Mouse (Mus musculus): ENCODE data around the gene Nkain4. TPM values are rescaled to one million over a fixed set of nuclear protein-coding genes. Genes with fewer than 3 reads are reported as not detected.

The Nkain4 gene
- total RNA-seq, 2 experiments from 2014 or later = 15.3 to 15.7 TPM

- DNase-seq = no peak
- intact Hi-C loops (cut with DNase I) = loop anchor here (5.0 kb wide), 1 partner anchor 110 kb away; no protein-coding TSS in a partner anchor
Measured at GRCm38 (mm10) chr2:180896819-180897625, 57.5 kb downstream of the Nkain4 start.

GRCm38 (mm10) chr2:180895837-180896525, 58.5 kb downstream of the Nkain4 start:
- intact Hi-C loops (cut with DNase I) = loop anchor here (5.0 kb wide), 1 partner anchor 109 kb away; no protein-coding TSS in a partner anchor
- no peak for DNase-seq

GRCm38 (mm10) chr2:180895321-180895720, 59.2 kb downstream of the Nkain4 start:
- intact Hi-C loops (cut with DNase I) = loop anchor here (5.0 kb wide), 1 partner anchor 108 kb away; no protein-coding TSS in a partner anchor
- no peak for DNase-seq

GRCm38 (mm10) chr2:180894734-180895133, 59.8 kb downstream of the Nkain4 start:
- DNase-seq = peak; percentile 58 to 70
- intact Hi-C loops (cut with DNase I) = loop anchor here (5.0 kb wide), 1 partner anchor 107 kb away; no protein-coding TSS in a partner anchor

- DNase-seq = peak; percentile 62 to 70
- intact Hi-C loops (cut with DNase I) = no loop called here
Measured at GRCm38 (mm10) chr2:180894029-180894623, 60.4 kb downstream of the Nkain4 start.

- DNase-seq = no peak
- intact Hi-C loops (cut with DNase I) = no loop called here
Measured at GRCm38 (mm10) chr2:180893537-180894028, 60.9 kb downstream of the Nkain4 start.

- peak in 1 of 2 experiments; percentile 19 for DNase-seq
- intact Hi-C loops (cut with DNase I) = no loop called here
Measured at GRCm38 (mm10) chr2:180892841-180893521, 61.5 kb downstream of the Nkain4 start.

- DNase-seq = no peak
- intact Hi-C loops (cut with DNase I) = no loop called here
Measured at GRCm38 (mm10) chr2:180891835-180892323, 62.6 kb downstream of the Nkain4 start.

- DNase-seq = no peak
- intact Hi-C loops (cut with DNase I) = no loop called here
Measured at GRCm38 (mm10) chr2:180891075-180891834, 63.2 kb downstream of the Nkain4 start.

GRCm38 (mm10) chr2:180890422-180891074, 64.0 kb downstream of the Nkain4 start:
- intact Hi-C loops (cut with DNase I) = no loop called here
- no peak for DNase-seq

GRCm38 (mm10) chr2:180889921-180890280, 64.6 kb downstream of the Nkain4 start:
- DNase-seq = no peak
- intact Hi-C loops (cut with DNase I) = no loop called here

- no peak for DNase-seq
- intact Hi-C loops (cut with DNase I) = no loop called here
Measured at GRCm38 (mm10) chr2:180889271-180889920, 65.1 kb downstream of the Nkain4 start.

- intact Hi-C loops (cut with DNase I) = no loop called here
- DNase-seq = no peak
Measured at GRCm38 (mm10) chr2:180885270-180885669, 69.2 kb downstream of the Nkain4 start.

Small RNA genes within 50 kb of the gene (microRNA-seq; reads per million reads assigned to microRNA genes)
- 0 to 2.2 reads per million in 2 experiments for gene Mir124a-3

Other genes with a start within 250 kb of the Nkain4 start
- 10 to 100 TPM; 39.0 to 39.7 TPM for gene Dido1, start 244.7 kb downstream of the Nkain4 start, total RNA-seq (2021)
- gene Gid8, start 244.6 kb downstream of the Nkain4 start, total RNA-seq (2021) = 10 to 100 TPM; 64.7 to 69.6 TPM
- under 1 TPM; 0.34 to 0.57 TPM for gene Slc17a9, start 229.4 kb downstream of the Nkain4 start, total RNA-seq (2021)
- gene Bhlhe23, start 177.8 kb downstream of the Nkain4 start, total RNA-seq (2021) = not detected
- 10 to 100 TPM; 43.1 to 43.9 TPM for gene Ythdf1, start 33.8 kb downstream of the Nkain4 start, total RNA-seq (2021)
- not detected for gene Birc7, start 25.7 kb downstream of the Nkain4 start, total RNA-seq (2021)
- gene Arfgap1, start 12.5 kb upstream of the Nkain4 start, total RNA-seq (2021) = 10 to 100 TPM; 41.0 to 41.8 TPM
- 1 to 10 TPM in 1 of 2 experiments, under 1 TPM in 1; 0.56 to 1.0 TPM for gene Col20a1, start 31.8 kb upstream of the Nkain4 start, total RNA-seq (2021)
- under 1 TPM in 1 of 2 experiments, not detected in 1; 0.17 TPM for gene Chrna4, start 88.8 kb upstream of the Nkain4 start, total RNA-seq (2021)
- under 1 TPM in 1 of 2 experiments, not detected in 1; 0.22 TPM for gene Kcnq2, start 180.6 kb upstream of the Nkain4 start, total RNA-seq (2021)
- gene Eef1a2, start 202.3 kb upstream of the Nkain4 start, total RNA-seq (2021) = 1,000 to 10,000 TPM in 1 of 2 experiments, 100 to 1,000 TPM in 1; 981 to 1,021 TPM
- gene Ppdpf, start 232.5 kb upstream of the Nkain4 start, total RNA-seq (2021) = 10 to 100 TPM; 45.2 to 49.2 TPM
- not detected for gene Ptk6, start 248.1 kb upstream of the Nkain4 start, total RNA-seq (2021)